Mouse (Mus musculus) left cerebral cortex, postnatal 36 days (tissue): ENCODE data around the gene Kif23. TPM values are rescaled to one million over a fixed set of nuclear protein-coding genes. Genes with fewer than 3 reads are reported as not detected.
A peak's percentile ranks its signal among the peaks of the same experiment; 100 is the strongest.

Experiments
- DNase-seq, 2 experiments: peaks; one replicate each; pipeline ENCODE4 v3.0.0; 2021 to 2022; ENCODE audit warnings: low spot score in 2 of 2, mixed read lengths in 1 of 2
- intact Hi-C: fragments of 180-260 bp; cut with DNase I; formaldehyde crosslinking; loops from one replicate; pipeline ENCODE4 v1.15.1; 2025
- total RNA-seq, 2 experiments: library from RNA; stranded (reverse); gene quantifications; 2 replicates each; pipeline ENCODE4 v1.2.3; 2021

The Kif23 gene
- 1 to 10 TPM; 2.6 to 3.6 TPM for total RNA-seq

GRCm38 (mm10) chr9:61946623-61947401, at the start of gene Kif23:
Gene Kif23 (minus strand): TSS chr9:61946774.
- intact Hi-C loops: loop anchor here (2.0 to 5.0 kb wide), 3 partner anchors 32 to 295 kb away; partner anchors contain the start of gene Rplp1
- peak; percentile 92 to 93 for DNase-seq

GRCm38 (mm10) chr9:61991158-61991557, 44.6 kb upstream of the Kif23 start:
- no peak for DNase-seq
- intact Hi-C loops: no loop called here

- intact Hi-C loops: no loop called here
- DNase-seq: no peak
These were observed 44.2 kb upstream of the Kif23 start for GRCm38 (mm10) chr9:61990738-61991137.

- intact Hi-C loops: no loop called here
- DNase-seq: no peak
These were observed 39.5 kb upstream of the Kif23 start for GRCm38 (mm10) chr9:61986055-61986454.

- peak in 1 of 2 experiments; percentile 33 for DNase-seq
- intact Hi-C loops: no loop called here
These were observed 38.7 kb upstream of the Kif23 start for GRCm38 (mm10) chr9:61985183-61985863.

- intact Hi-C loops: no loop called here
- DNase-seq: no peak
These were observed 36.5 kb upstream of the Kif23 start for GRCm38 (mm10) chr9:61982940-61983620.

- intact Hi-C loops: no loop called here
These were observed 35.3 kb upstream of the Kif23 start for GRCm38 (mm10) chr9:61981876-61982275.

GRCm38 (mm10) chr9:61979983-61980382, 33.4 kb upstream of the Kif23 start:
- intact Hi-C loops: no loop called here
- no peak for DNase-seq

More at GRCm38 (mm10) chr9:61981876-61982275, 35.3 kb upstream of the Kif23 start:
- no peak for DNase-seq

- intact Hi-C loops: no loop called here
- DNase-seq: no peak
These were observed 30.8 kb upstream of the Kif23 start for GRCm38 (mm10) chr9:61977258-61977945.

- DNase-seq: no peak
- intact Hi-C loops: no loop called here
These were observed 25.5 kb upstream of the Kif23 start for GRCm38 (mm10) chr9:61972031-61972430.

GRCm38 (mm10) chr9:61971045-61971444, 24.5 kb upstream of the Kif23 start:
- intact Hi-C loops: no loop called here

GRCm38 (mm10) chr9:61967357-61967756, 20.8 kb upstream of the Kif23 start:
- intact Hi-C loops: loop anchor here (1.0 to 10.0 kb wide), 3 partner anchors 75 to 278 kb away; partner anchors contain the start of gene Glce
- DNase-seq: peak; percentile 20 to 25

More at GRCm38 (mm10) chr9:61971045-61971444, 24.5 kb upstream of the Kif23 start:
- no peak for DNase-seq

GRCm38 (mm10) chr9:61965987-61966386, 19.4 kb upstream of the Kif23 start:
- intact Hi-C loops: loop anchor here (5.0 to 10.0 kb wide), 2 partner anchors 76 to 159 kb away; partner anchors contain the start of gene Glce
- no peak for DNase-seq

GRCm38 (mm10) chr9:61965411-61965930, 18.9 kb upstream of the Kif23 start:
- peak; percentile 59 to 68 for DNase-seq
- intact Hi-C loops: loop anchor here (5.0 to 10.0 kb wide), 2 partner anchors 77 to 159 kb away; partner anchors contain the start of gene Glce

GRCm38 (mm10) chr9:61963356-61963755, 16.8 kb upstream of the Kif23 start:
- no peak for DNase-seq
- intact Hi-C loops: loop anchor here (10.0 kb wide), 1 partner anchor 161 kb away; the partner anchor contains the start of gene Glce

- no peak for DNase-seq
- intact Hi-C loops: loop anchor here (10.0 kb wide), 1 partner anchor 164 kb away; the partner anchor contains the start of gene Glce
These were observed 14.6 kb upstream of the Kif23 start for GRCm38 (mm10) chr9:61961181-61961580.

- DNase-seq: no peak
- intact Hi-C loops: loop anchor here (10.0 kb wide), 1 partner anchor 164 kb away; the partner anchor contains the start of gene Glce
These were observed 14.2 kb upstream of the Kif23 start for GRCm38 (mm10) chr9:61960753-61961152.

- intact Hi-C loops: loop anchor here (10.0 kb wide), 1 partner anchor 165 kb away; the partner anchor contains the start of gene Glce
- DNase-seq: no peak
These were observed 13.5 kb upstream of the Kif23 start for GRCm38 (mm10) chr9:61959921-61960569.
